Mouse (Mus musculus) heart, adult 2 months (tissue): ENCODE measurements around the gene Wfdc1. TPM values are rescaled to one million over a fixed set of nuclear protein-coding genes. Genes with fewer than 3 reads are reported as not detected.
A peak's percentile ranks its signal among the peaks of the same experiment; 100 is the strongest.

ENCODE experiments used
- DNase-seq, 2 experiments: peaks; one replicate each; pipeline ENCODE4 v3.0.0; 2021
- H3K27ac ChIP-seq: fragments of 200-600 bp; 2 replicates; pipeline ENCODE4 v1.8.1; 2022
- H3K27me3 ChIP-seq: fragments of 200-500 bp; 2 replicates; pipeline ENCODE4 v1.6.1; 2012; ENCODE audit warnings: mild to moderate bottlenecking, low read length, inconsistent platforms, mixed read lengths; ENCODE audit not compliant: control insufficient read depth, insufficient read depth
- H3K36me3 ChIP-seq: fragments of 200-500 bp; 2 replicates; pipeline ENCODE4 v1.6.1; 2012; ENCODE audit warnings: low read length, inconsistent platforms; ENCODE audit not compliant: control insufficient read depth, insufficient read depth
- H3K4me1 ChIP-seq: fragments of 200-500 bp; 2 replicates; pipeline ENCODE4 v1.6.1; 2011; ENCODE audit warnings: low read length; ENCODE audit not compliant: control insufficient read depth, insufficient read depth
- H3K4me3 ChIP-seq: fragments of 200-600 bp; 2 replicates; pipeline ENCODE4 v1.8.1; 2022
- H3K79me2 ChIP-seq: fragments of 200-500 bp; replicated peaks from 2 replicates; pipeline ENCODE4 v1.6.1; 2012; ENCODE audit warnings: mild to moderate bottlenecking, inconsistent platforms, low read length, moderate library complexity, mixed read lengths; ENCODE audit not compliant: control insufficient read depth, insufficient read depth
- H3K9ac ChIP-seq: fragments of 200-500 bp; 2 replicates; pipeline ENCODE4 v1.6.1; 2012; ENCODE audit warnings: low read depth, mild to moderate bottlenecking, control low read depth, inconsistent platforms, low read length, mixed read lengths
- CTCF ChIP-seq: fragments of 200-600 bp; IDR thresholded peaks from 2 replicates; pipeline ENCODE4 v1.8.1; 2022; ENCODE audit warnings: antibody characterized with exemption, mild to moderate bottlenecking, moderate library complexity
- EP300 ChIP-seq: fragments of 200-500 bp; IDR thresholded peaks from 2 replicates; pipeline ENCODE4 v1.6.1; 2011; ENCODE audit warnings: low read depth, low read length, control low read depth; ENCODE audit not compliant: insufficient read depth
- POLR2A ChIP-seq: fragments of 200-500 bp; IDR thresholded peaks from 2 replicates; pipeline ENCODE4 v1.6.1; 2011; ENCODE audit warnings: mild to moderate bottlenecking, low read depth, low read length, control low read depth; ENCODE audit not compliant: insufficient read depth
- WGBS: fragments of 180-500 bp; shearing (Covaris S2); methylation state at CpG from one replicate; pipeline ENCODE4 v1.1.7; 2018; 5-methylcytosine and 5-hydroxymethylcytosine counted together
- intact Hi-C: fragments of 180-260 bp; cut with DNase I; formaldehyde crosslinking; loops from one replicate; pipeline ENCODE4 v1.15.1; 2025
- polyA plus RNA-seq: library from polyadenylated mRNA; depleted of rRNA; stranded (reverse); fragments of >200 nt; gene quantifications from 2 replicates; pipeline ENCODE4 v1.2.3, GENCODE M21; 2012
- total RNA-seq, 2 experiments: library from RNA; stranded (reverse); gene quantifications; 2 replicates each; pipeline ENCODE4 v1.2.3; 2021

Gene Wfdc1
- total and polyA plus RNA-seq, 3 experiments = 27.9 to 39.0 (median 33.2) TPM

- Histone ChIP-seq H3K9ac (peak within 1 kb of the TSS; percentile 21; the same call in 1 of the 2 replicates), H3K36me3 (no peaks in the 10 kb centered on the region), H3K4me3 (no peak within 1 kb of the TSS), H3K27me3 (no peaks in the 10 kb centered on the region; the same call in 1 of the 2 replicates), H3K4me1 (peaks cover 6% of the 10 kb centered on the region), H3K79me2 (no peaks in the 10 kb centered on the region), H3K27ac (no peak within 1 kb of the TSS)
- no peak for TF ChIP-seq CTCF
- TF ChIP-seq EP300 = no peak
- TF ChIP-seq POLR2A = no peak
- DNase-seq = peak in 1 of 2 experiments; percentile 29
- WGBS = 21% methylated on average over 6 of the region's 6 CpGs
- intact Hi-C loops = no loop called here
Observed at GRCm38 (mm10) chr8:119635378-119635777, 30.8 kb upstream of the Wfdc1 start, which contains the start of gene Kcng4. TSS of gene Kcng4 (minus strand) at chr8:119635680.

GRCm38 (mm10) chr8:119635958-119636357, 30.2 kb upstream of the Wfdc1 start:
- Histone ChIP-seq H3K4me1 (peaks cover 6% of the 10 kb centered on the region), H3K9ac (no peak overlapping the region), H3K36me3 (no peaks in the 10 kb centered on the region), H3K79me2 (no peaks in the 10 kb centered on the region), H3K27me3 (no peaks in the 10 kb centered on the region; the same call in 1 of the 2 replicates), H3K27ac (no peak overlapping the region), H3K4me3 (no peak overlapping the region)
- WGBS = 39% methylated on average over 2 of the region's 2 CpGs
- intact Hi-C loops = no loop called here
- TF ChIP-seq CTCF = no peak
- no peak for TF ChIP-seq EP300
- no peak for TF ChIP-seq POLR2A
- DNase-seq = no peak

- Histone ChIP-seq H3K36me3 (no peaks in the 10 kb centered on the region), H3K4me1 (peaks cover 6% of the 10 kb centered on the region), H3K4me3 (no peak overlapping the region), H3K27ac (no peak overlapping the region), H3K27me3 (no peaks in the 10 kb centered on the region; the same call in 1 of the 2 replicates), H3K9ac (no peak overlapping the region), H3K79me2 (no peaks in the 10 kb centered on the region)
- DNase-seq = no peak
- intact Hi-C loops = no loop called here
- TF ChIP-seq EP300 (no peak), POLR2A (no peak), CTCF (no peak)
- WGBS = 55% methylated on average over 7 of the region's 7 CpGs
Observed at GRCm38 (mm10) chr8:119636766-119637165, 29.4 kb upstream of the Wfdc1 start.

- no peak overlapping the region for H3K9ac ChIP-seq
- no peaks in the 10 kb centered on the region for H3K79me2 ChIP-seq
- H3K36me3 ChIP-seq = no peaks in the 10 kb centered on the region
- no peak for DNase-seq
- no peak overlapping the region for H3K4me3 ChIP-seq
- intact Hi-C loops = no loop called here
- peaks cover 6% of the 10 kb centered on the region for H3K4me1 ChIP-seq
- H3K27ac ChIP-seq = no peak overlapping the region
- TF ChIP-seq EP300 (no peak), CTCF (no peak), POLR2A (no peak)
- WGBS = 92% methylated on average over 4 of the region's 4 CpGs
- H3K27me3 ChIP-seq = no peaks in the 10 kb centered on the region; the same call in 1 of the 2 replicates
Observed at GRCm38 (mm10) chr8:119637381-119637780, 28.8 kb upstream of the Wfdc1 start.

- Histone ChIP-seq H3K36me3 (no peaks in the 10 kb centered on the region), H3K9ac (no peak overlapping the region), H3K27ac (no peak overlapping the region), H3K79me2 (no peaks in the 10 kb centered on the region), H3K27me3 (no peaks in the 10 kb centered on the region; the same call in 1 of the 2 replicates), H3K4me1 (peaks cover 6% of the 10 kb centered on the region), H3K4me3 (no peak overlapping the region)
- WGBS = 65% methylated on average over 6 of the region's 6 CpGs
- intact Hi-C loops = no loop called here
- TF ChIP-seq EP300 (no peak), CTCF (0 out of 2 replicates have a peak, but pooled peaks have one; percentile 21)
- DNase-seq = no peak
Observed at GRCm38 (mm10) chr8:119638261-119638660, 27.9 kb upstream of the Wfdc1 start.

GRCm38 (mm10) chr8:119639798-119640197, 26.4 kb upstream of the Wfdc1 start:
- no peaks in the 10 kb centered on the region for H3K79me2 ChIP-seq
- no peak overlapping the region for H3K9ac ChIP-seq
- DNase-seq = no peak
- no peak overlapping the region for H3K27ac ChIP-seq
- WGBS = 55% methylated on average over 7 of the region's 7 CpGs
- peaks cover 6% of the 10 kb centered on the region for H3K4me1 ChIP-seq
- no peaks in the 10 kb centered on the region for H3K36me3 ChIP-seq
- no peaks in the 10 kb centered on the region for H3K27me3 ChIP-seq
- no peak overlapping the region for H3K4me3 ChIP-seq
- intact Hi-C loops = no loop called here
- no peak for TF ChIP-seq CTCF
- no peak for TF ChIP-seq POLR2A
- TF ChIP-seq EP300 = no peak
